Mouse (Mus musculus): ENCODE results near the gene Rab5c. TPM values are rescaled to one million over a fixed set of nuclear protein-coding genes. Genes with fewer than 3 reads are reported as not detected.

Gene Rab5c
- polyA plus RNA-seq, 1 experiment = 183 TPM

DNA sequence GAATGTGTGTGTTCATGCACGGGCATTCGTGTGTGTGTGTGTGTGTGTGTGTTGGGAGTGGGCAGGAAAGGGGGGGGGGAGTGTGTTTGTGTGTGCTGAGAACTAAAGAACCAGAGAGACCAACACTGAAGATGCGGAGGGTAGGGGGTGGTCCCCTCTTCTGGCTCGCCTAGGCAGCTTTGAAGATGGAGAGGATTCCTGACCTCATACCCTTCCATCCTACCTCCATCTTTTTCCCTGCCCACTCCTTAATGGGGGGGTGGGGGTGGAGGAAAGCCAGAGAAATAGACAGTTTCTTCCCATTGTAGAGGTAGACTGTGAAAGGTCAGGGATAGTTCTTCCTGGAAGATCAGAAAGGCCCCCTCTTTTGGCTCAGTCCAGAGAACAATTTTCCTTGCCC, 24.8 kb downstream of the Rab5c start:
- WGBS = 70% methylated on average over 4 of the region's 4 CpGs
- Histone ChIP-seq H3K27ac (ENCODE audit: insufficient read depth, low read length) (peak overlapping the region; percentile 86), H3K27me3 (ENCODE audit: control insufficient read depth, insufficient read depth, low read length) (no peaks in the 10 kb centered on the region), H3K36me3 (ENCODE audit: control insufficient read depth, insufficient read depth, low read length) (peaks cover 37% of the 10 kb centered on the region), H3K4me3 (ENCODE audit: extremely low read depth, insufficient read depth, insufficient read length) (peak overlapping the region; percentile 56; the same call in 1 of the 2 replicates), H3K4me1 (ENCODE audit: control insufficient read depth, insufficient read depth, insufficient read length) (peaks cover 28% of the 10 kb centered on the region)
- DNase-seq (ENCODE audit: low read depth in 1 of 2, low spot score in 2 of 2) = no peak
- no peak for TF ChIP-seq POLR2A (IDR thresholded peaks at IDR 0.05; ENCODE audit: low read depth, low read length)
- TF ChIP-seq CTCF (IDR thresholded peaks at IDR 0.05; ENCODE audit: extremely low read depth, insufficient read depth, insufficient read length, insufficient replicate concordance) = no peak

DNA sequence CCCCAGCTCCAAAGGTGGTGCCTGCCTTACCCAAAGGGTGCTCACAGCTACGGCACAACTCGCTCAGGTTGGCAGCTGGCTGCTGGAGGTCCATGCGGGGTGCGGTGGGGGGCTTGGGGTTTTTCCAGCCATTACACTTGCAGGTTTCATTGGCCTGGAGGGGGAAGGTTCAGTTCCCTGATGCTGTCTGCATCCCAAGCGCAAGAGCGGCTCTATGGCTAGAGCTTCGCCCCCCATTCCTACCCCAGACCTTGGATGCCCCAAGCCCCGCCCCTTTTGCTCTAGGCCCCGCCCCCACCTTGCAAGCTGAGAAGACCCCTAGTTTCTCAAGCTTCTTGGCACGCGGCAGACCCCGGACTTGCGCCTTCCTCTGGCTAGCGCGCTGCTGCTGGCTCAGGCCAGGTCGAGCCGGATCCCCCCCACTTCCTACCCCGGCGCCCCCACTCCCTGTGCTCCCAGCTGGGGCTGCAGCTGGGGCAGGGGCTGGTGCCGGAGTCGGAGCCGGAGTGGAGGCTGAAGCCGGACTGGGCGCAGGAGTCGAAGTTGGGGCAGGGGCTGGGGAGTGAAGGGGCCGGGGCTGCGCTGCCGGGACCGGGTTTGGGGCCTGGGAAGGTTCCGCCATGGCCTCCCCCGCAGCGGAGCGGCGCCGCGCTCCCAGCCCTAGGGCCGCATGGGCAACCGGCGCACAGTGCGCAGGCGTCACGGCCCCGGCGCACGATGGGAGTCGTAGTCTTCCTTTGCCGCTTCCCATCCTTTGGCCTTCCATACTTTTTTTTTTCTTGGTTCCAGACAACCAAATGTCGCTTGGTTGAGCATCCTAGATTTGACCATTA, 26.0 kb downstream of the Rab5c start, which contains the start of gene Kat2a:
Kat2a (minus strand) TSS at position 683 of the 833 bp plus-strand sequence.
- Histone ChIP-seq H3K4me1 (ENCODE audit: control insufficient read depth, insufficient read depth, insufficient read length) (peaks cover 28% of the 10 kb centered on the region), H3K36me3 (ENCODE audit: control insufficient read depth, insufficient read depth, low read length) (peaks cover 32% of the 10 kb centered on the region), H3K27me3 (ENCODE audit: control insufficient read depth, insufficient read depth, low read length) (no peaks in the 10 kb centered on the region), H3K27ac (ENCODE audit: insufficient read depth, low read length) (peak within 1 kb of the TSS; percentile 86), H3K4me3 (ENCODE audit: extremely low read depth, insufficient read depth, insufficient read length) (peak within 1 kb of the TSS; percentile 77)
- 2% methylated on average over 47 of the region's 48 CpGs for WGBS
- peak in 1 of 2 experiments; percentile 76 for DNase-seq (ENCODE audit: low read depth in 1 of 2, low spot score in 2 of 2)
- TF ChIP-seq POLR2A (IDR thresholded peaks at IDR 0.05; ENCODE audit: low read depth, low read length) = peak; percentile 76
- no peak for TF ChIP-seq CTCF (IDR thresholded peaks at IDR 0.05; ENCODE audit: extremely low read depth, insufficient read depth, insufficient read length, insufficient replicate concordance)

DNA sequence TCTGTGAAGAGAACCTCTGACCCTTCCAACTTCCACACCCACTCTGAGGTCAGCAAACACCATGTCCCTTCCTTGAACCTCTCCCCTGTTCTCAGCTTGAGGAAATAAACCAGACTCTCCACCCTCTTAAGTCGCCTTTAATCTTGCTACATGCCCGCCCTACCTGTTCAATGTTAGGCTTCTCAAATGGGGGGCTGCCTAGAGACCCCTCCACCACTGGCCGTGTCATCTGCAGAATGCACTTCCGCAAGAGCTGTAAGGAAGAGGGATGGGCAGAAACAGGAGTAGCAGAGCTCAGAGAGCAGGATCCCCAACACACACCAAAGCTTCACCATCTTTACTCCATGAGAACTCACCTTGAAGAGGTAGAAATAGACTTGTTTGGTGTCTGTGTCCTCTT, 27.0 kb downstream of the Rab5c start:
- peaks cover 26% of the 10 kb centered on the region for H3K36me3 ChIP-seq (ENCODE audit: control insufficient read depth, insufficient read depth, low read length)
- 87% methylated on average over 4 of the region's 4 CpGs for WGBS
- no peaks in the 10 kb centered on the region for H3K27me3 ChIP-seq (ENCODE audit: control insufficient read depth, insufficient read depth, low read length)
- no peak for DNase-seq (ENCODE audit: low read depth in 1 of 2, low spot score in 2 of 2)
- H3K4me1 ChIP-seq (ENCODE audit: control insufficient read depth, insufficient read depth, insufficient read length) = peaks cover 28% of the 10 kb centered on the region
- H3K4me3 ChIP-seq (ENCODE audit: extremely low read depth, insufficient read depth, insufficient read length) = no peak overlapping the region
- no peak for TF ChIP-seq POLR2A (IDR thresholded peaks at IDR 0.05; ENCODE audit: low read depth, low read length)
- no peak for TF ChIP-seq CTCF (IDR thresholded peaks at IDR 0.05; ENCODE audit: extremely low read depth, insufficient read depth, insufficient read length, insufficient replicate concordance)
- H3K27ac ChIP-seq (ENCODE audit: insufficient read depth, low read length) = no peak overlapping the region

DNA sequence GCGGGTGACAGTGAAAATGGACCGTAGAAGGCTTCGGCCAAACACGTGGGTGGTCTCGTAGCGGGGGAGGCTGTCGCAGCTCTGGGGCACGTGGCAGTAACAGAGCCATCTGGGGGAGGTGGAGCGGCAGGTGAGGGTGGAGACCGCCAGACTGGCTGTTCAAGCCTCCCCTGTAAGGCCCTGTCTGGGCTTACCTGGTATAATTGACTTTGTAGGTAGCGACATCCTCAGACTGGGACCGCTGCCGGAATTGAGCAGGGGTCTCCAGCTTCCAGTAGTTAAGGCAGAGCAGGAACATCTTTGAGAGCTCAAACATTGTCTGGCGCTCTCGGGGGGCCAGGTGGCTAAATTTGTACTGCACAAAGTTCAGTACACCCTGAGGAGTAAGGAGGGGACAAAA, 27.5 kb downstream of the Rab5c start:
- Histone ChIP-seq H3K4me1 (ENCODE audit: control insufficient read depth, insufficient read depth, insufficient read length) (peaks cover 28% of the 10 kb centered on the region), H3K36me3 (ENCODE audit: control insufficient read depth, insufficient read depth, low read length) (peaks cover 26% of the 10 kb centered on the region), H3K4me3 (ENCODE audit: extremely low read depth, insufficient read depth, insufficient read length) (no peak overlapping the region), H3K27me3 (ENCODE audit: control insufficient read depth, insufficient read depth, low read length) (no peaks in the 10 kb centered on the region), H3K27ac (ENCODE audit: insufficient read depth, low read length) (no peak overlapping the region)
- TF ChIP-seq CTCF (IDR thresholded peaks at IDR 0.05; ENCODE audit: extremely low read depth, insufficient read depth, insufficient read length, insufficient replicate concordance) = no peak
- TF ChIP-seq POLR2A (IDR thresholded peaks at IDR 0.05; ENCODE audit: low read depth, low read length) = no peak
- no peak for DNase-seq (ENCODE audit: low read depth in 1 of 2, low spot score in 2 of 2)
- 96% methylated on average over 15 of the region's 15 CpGs for WGBS

DNA sequence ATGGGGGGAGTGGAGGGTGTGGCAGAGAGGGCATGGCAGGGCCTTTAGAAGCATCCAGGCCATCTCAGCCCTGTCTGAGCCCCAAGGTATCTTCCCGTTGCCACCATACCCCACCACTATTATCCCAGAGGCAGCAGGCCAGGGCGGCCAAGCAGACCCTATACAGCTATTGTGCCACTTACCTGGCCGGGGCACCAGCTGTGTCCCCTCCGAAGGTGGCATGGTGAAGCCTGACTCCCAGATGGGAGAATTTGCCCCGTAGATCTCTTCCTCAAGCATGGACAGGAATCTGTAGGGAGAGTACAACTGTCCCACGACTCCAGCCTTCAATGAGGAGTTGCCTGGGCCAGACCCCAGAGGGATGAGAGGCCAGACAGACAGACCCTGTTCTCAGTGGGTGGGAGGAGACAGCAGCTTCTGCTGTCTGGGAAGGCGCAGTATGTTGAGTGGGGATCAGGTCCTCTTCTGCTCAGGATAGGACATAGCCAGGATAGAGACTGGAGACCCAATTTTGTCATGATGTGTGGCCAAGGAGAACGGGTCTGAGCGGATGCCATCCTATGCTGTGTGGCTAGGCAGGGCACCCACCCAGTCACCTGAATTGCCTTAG, 28.7 kb downstream of the Rab5c start:
- Histone ChIP-seq H3K27ac (ENCODE audit: insufficient read depth, low read length) (no peak overlapping the region), H3K4me1 (ENCODE audit: control insufficient read depth, insufficient read depth, insufficient read length) (peaks cover 25% of the 10 kb centered on the region), H3K4me3 (ENCODE audit: extremely low read depth, insufficient read depth, insufficient read length) (no peak overlapping the region), H3K36me3 (ENCODE audit: control insufficient read depth, insufficient read depth, low read length) (peaks cover 27% of the 10 kb centered on the region), H3K27me3 (ENCODE audit: control insufficient read depth, insufficient read depth, low read length) (no peaks in the 10 kb centered on the region)
- TF ChIP-seq CTCF (IDR thresholded peaks at IDR 0.05; ENCODE audit: extremely low read depth, insufficient read depth, insufficient read length, insufficient replicate concordance) = no peak
- TF ChIP-seq POLR2A (IDR thresholded peaks at IDR 0.05; ENCODE audit: low read depth, low read length) = no peak
- DNase-seq (ENCODE audit: low read depth in 1 of 2, low spot score in 2 of 2) = no peak
- 92% methylated on average over 9 of the region's 9 CpGs for WGBS

DNA sequence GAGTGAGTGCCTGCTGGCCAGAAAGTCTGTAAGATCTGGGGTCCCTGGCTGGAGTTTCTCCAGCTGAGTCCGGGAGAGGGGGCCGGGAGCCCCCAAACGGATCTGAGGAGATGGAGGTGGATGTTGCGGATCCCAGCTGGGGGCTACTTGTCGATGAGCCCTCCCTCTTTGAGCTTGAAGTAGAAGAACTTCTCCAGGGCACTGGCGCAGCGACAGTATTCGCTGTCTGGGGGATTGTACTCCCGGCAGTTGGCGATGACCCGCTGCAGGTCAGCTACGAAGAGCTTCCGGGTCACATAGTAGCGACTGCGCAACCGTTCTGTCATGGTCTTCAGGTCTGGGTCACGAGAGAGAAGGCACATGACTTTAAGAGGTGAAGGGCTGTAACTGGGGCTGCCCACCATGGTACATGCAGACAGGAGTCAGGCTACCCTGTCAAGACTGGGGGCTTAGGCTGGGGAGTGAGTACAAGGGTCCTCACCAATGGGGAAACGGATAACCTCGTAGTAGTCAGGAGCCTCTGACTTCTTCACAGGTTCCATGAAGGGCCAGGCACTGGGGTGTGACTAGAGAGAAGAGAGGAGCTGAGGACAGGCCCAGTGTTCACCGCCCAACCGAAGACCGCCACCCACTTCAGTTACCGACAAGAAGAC, 32.8 kb downstream of the Rab5c start:
- no peak overlapping the region for H3K4me3 ChIP-seq (ENCODE audit: extremely low read depth, insufficient read depth, insufficient read length)
- WGBS = 96% methylated on average over 23 of the region's 23 CpGs
- DNase-seq (ENCODE audit: low read depth in 1 of 2, low spot score in 2 of 2) = no peak
- TF ChIP-seq CTCF (IDR thresholded peaks at IDR 0.05; ENCODE audit: extremely low read depth, insufficient read depth, insufficient read length, insufficient replicate concordance) = no peak
- TF ChIP-seq POLR2A (IDR thresholded peaks at IDR 0.05; ENCODE audit: low read depth, low read length) = no peak
- H3K4me1 ChIP-seq (ENCODE audit: control insufficient read depth, insufficient read depth, insufficient read length) = peaks cover 14% of the 10 kb centered on the region; the same call in 1 of the 2 replicates
- H3K27me3 ChIP-seq (ENCODE audit: control insufficient read depth, insufficient read depth, low read length) = no peaks in the 10 kb centered on the region
- H3K27ac ChIP-seq (ENCODE audit: insufficient read depth, low read length) = no peak overlapping the region
- H3K36me3 ChIP-seq (ENCODE audit: control insufficient read depth, insufficient read depth, low read length) = peaks cover 23% of the 10 kb centered on the region
